Mouse (Mus musculus) neural tube, embryonic 14.5 days (tissue): ENCODE data around the gene Sos1. TPM values are rescaled to one million over a fixed set of nuclear protein-coding genes. Genes with fewer than 3 reads are reported as not detected.

Experiments used
- ATAC-seq: fragments of 200-750 bp; cut with Nextera tagmentation; 2 replicates; pipeline ENCODE4 v1.8.0; 2017; ENCODE audit warnings: low read depth, mild to moderate bottlenecking, moderate TSS enrichment, moderate library complexity
- H3K27ac ChIP-seq: fragments of 300-500 bp; sonication (generic); 2 replicates; pipeline ENCODE4 v1.5.1; 2014; ENCODE audit warnings: low read depth, mild to moderate bottlenecking, control low read depth, low read length, moderate library complexity, mixed read lengths
- H3K27me3 ChIP-seq: fragments of 300-500 bp; sonication (generic); 2 replicates; pipeline ENCODE4 v1.6.1; 2014; ENCODE audit warnings: low read length; ENCODE audit not compliant: control insufficient read depth, insufficient read depth
- H3K36me3 ChIP-seq: fragments of 300-500 bp; sonication (generic); 2 replicates; pipeline ENCODE4 v1.6.1; 2014; ENCODE audit warnings: low read length, mixed read lengths; ENCODE audit not compliant: control insufficient read depth, insufficient read depth
- H3K4me1 ChIP-seq: fragments of 300-500 bp; sonication (generic); 2 replicates; pipeline ENCODE4 v1.6.1; 2014; ENCODE audit warnings: low read length; ENCODE audit not compliant: control insufficient read depth, insufficient read depth
- H3K4me2 ChIP-seq: fragments of 300-500 bp; sonication (generic); 2 replicates; pipeline ENCODE4 v1.6.1; 2014; ENCODE audit warnings: mild to moderate bottlenecking, low read depth, low read length, control low read depth
- H3K4me3 ChIP-seq: fragments of 300-500 bp; sonication (generic); 2 replicates; pipeline ENCODE4 v1.5.1; 2014; ENCODE audit warnings: low read depth, low read length, control low read depth, mixed read lengths
- H3K9ac ChIP-seq: fragments of 300-500 bp; sonication (generic); replicated peaks from 2 replicates; pipeline ENCODE4 v1.6.1; 2014; ENCODE audit warnings: low read depth, mild to moderate bottlenecking, control low read depth, low read length, mixed read lengths
- H3K9me3 ChIP-seq: fragments of 300-500 bp; sonication (generic); 2 replicates; pipeline ENCODE4 v1.6.1; 2016; ENCODE audit warnings: low read length; ENCODE audit not compliant: control insufficient read depth
- whole genome bisulfite sequencing: fragments of 180-500 bp; shearing (Covaris S2); extraction: QIAGEN DNeasy Blood & Tissue Kit; methylation state at CpG from one replicate; pipeline ENCODE4 v1.1.7; 2014; 5-methylcytosine and 5-hydroxymethylcytosine counted together
- polyA plus RNA-seq: library from polyadenylated mRNA; unstranded; fragments of >200 nt; fragmentation: Nextera tagmentation; extraction: Ambion mirVana; gene quantifications from 2 replicates; pipeline ENCODE4 v1.2.1, GENCODE M21; 2014

Gene Sos1
- polyA plus RNA-seq, 1 experiment from 2014 or later: 15.8 TPM

DNA sequence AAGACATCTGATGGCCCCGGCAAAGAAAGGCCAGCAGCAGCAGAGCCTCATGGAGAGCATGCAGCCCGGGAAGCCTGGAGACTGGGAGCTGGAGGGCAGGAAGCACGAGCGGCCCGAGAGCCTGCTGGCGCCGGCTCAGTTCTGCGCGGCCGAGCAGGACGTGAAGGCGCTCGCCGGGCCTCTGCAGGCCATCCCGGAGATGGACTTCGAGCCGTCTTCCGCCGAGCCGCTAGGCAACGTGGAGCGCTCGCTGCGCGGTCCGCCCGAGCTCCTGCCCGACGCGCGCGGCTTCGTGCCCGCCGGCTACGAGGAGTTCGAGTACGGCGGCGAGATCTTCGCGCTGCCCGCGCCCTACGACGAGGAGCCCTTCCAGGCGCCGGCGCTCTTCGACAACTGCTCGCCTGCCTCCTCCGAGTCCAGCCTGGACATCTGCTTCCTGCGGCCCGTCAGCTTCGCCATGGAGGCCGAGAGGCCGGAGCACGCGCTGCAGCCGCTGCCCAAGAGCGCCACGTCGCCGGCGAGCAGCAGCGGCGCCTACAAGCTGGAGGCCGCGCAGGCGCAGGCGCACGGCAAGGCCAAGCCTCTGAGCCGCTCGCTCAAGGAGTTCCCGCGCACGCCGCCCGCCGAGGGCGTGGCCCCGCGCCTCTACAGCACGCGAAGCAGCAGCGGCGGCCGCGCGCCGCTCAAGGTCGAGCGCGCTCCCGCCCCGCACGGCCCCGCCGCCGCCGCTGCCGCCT is 107.1 kb downstream of the Sos1 start, which contains the start of gene Gm10190:
TSS of gene Gm10190 (minus strand) at position 553 of the 737 bp plus-strand sequence.
- H3K27ac ChIP-seq: peak within 1 kb of the TSS; percentile 83
- H3K4me1 ChIP-seq: no peaks in the 10 kb centered on the region
- 4% methylated on average over 97 of the region's 102 CpGs for WGBS
- H3K9ac ChIP-seq: peak within 1 kb of the TSS; percentile 72
- no peaks in the 10 kb centered on the region for H3K36me3 ChIP-seq
- peak; percentile 99 for ATAC-seq
- no peaks in the 10 kb centered on the region for H3K9me3 ChIP-seq
- peak within 1 kb of the TSS; percentile 84 for H3K4me2 ChIP-seq
- H3K27me3 ChIP-seq: no peaks in the 10 kb centered on the region
- peak within 1 kb of the TSS; percentile 36 for H3K4me3 ChIP-seq

DNA sequence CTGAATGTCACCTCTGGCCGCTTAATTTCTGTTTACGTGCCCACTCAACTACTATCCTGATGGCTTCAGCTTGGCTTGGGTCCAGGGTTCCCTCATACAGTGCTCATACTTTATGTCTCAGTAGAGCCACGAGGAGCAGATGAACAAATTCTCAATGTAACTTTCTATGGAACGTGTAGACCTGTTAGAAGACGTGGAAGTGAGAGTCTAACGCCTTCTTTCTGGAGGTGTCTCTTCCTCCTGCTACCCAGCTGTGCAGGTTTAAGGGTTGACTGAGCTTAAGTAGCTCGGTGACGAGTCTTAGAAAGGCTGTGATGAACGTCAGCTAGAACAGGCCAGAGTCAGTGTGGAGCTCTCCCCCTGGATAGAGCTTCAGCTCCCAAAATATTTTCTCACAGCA is 111.6 kb downstream of the Sos1 start:
- no peaks in the 10 kb centered on the region for H3K36me3 ChIP-seq
- no peaks in the 10 kb centered on the region for H3K9me3 ChIP-seq
- 83% methylated on average over 9 of the region's 9 CpGs for WGBS
- no peaks in the 10 kb centered on the region for H3K4me1 ChIP-seq
- H3K4me2 ChIP-seq: no peak overlapping the region
- no peak overlapping the region for H3K9ac ChIP-seq
- no peak overlapping the region for H3K27ac ChIP-seq
- ATAC-seq: no peak
- no peak overlapping the region for H3K4me3 ChIP-seq
- no peaks in the 10 kb centered on the region for H3K27me3 ChIP-seq

DNA sequence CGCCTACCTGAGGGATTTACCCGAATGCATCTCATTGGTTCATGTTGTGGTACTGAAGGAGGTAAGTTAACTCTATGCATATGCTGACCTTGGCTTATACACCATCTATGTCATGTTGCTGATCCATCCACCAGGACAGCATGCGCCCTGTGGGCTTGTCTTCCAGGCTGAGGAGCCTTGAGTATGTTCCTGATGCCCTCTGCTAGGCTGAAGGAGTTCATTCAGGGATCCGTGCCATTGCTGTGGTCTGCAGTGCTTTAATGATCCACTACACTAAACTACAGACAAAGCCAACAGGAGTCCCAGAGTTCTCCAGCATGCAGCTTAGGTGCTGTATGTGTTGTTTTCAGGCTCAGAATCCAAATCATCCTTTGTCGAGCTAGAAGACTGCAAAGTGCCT is 113.0 kb downstream of the Sos1 start:
- H3K9me3 ChIP-seq: no peaks in the 10 kb centered on the region
- no peaks in the 10 kb centered on the region for H3K4me1 ChIP-seq
- H3K9ac ChIP-seq: no peak overlapping the region
- no peak for ATAC-seq
- H3K4me2 ChIP-seq: no peak overlapping the region
- no peaks in the 10 kb centered on the region for H3K36me3 ChIP-seq
- no peak overlapping the region for H3K4me3 ChIP-seq
- WGBS: 89% methylated on average over 5 of the region's 5 CpGs
- no peaks in the 10 kb centered on the region for H3K27me3 ChIP-seq
- H3K27ac ChIP-seq: no peak overlapping the region

DNA sequence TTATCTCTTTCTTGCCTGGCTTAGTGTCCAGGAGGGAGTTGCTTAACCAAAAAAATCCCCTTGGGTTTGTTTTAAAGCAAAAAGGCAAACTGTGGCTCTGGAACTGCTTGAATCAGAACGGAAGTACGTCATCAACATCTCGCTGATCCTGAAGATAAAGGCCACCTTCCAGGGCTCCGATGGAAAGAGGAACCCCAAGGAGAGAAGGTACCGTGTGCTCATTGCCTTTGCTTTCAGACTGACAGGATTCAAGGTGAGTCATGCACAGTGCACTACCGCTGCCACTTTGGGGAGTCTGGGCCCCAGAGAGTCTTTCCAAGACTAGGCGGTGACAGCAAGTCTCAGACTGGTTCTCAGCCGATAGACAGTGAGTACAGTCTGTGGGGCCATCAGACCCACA is 120.0 kb downstream of the Sos1 start:
- ATAC-seq: no peak

DNA sequence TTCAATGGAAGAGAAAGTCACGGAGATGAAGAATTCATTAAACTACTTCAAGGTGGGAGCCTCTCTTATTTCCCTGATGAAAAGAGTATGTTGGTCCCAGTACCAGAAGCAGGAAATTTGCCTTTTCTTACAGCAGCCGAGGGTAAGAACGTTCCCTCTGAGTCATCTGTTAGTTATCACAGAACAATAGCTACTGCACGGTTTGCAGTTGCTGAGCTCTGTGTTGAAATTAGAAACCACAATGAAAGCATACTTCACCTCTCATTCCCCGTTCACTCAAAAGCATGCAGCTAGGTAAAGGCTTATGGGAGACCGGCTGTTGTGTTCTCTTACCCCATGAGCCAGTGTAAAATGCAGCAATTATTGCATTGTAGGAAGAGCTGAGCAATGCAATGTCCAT is 133.0 kb downstream of the Sos1 start:
- 54% methylated on average over 6 of the region's 6 CpGs for WGBS
- Histone ChIP-seq H3K4me2 (no peak overlapping the region), H3K9me3 (no peaks in the 10 kb centered on the region), H3K27ac (no peak overlapping the region), H3K9ac (no peak overlapping the region), H3K4me1 (no peaks in the 10 kb centered on the region), H3K36me3 (no peaks in the 10 kb centered on the region), H3K4me3 (no peak overlapping the region), H3K27me3 (no peaks in the 10 kb centered on the region)
- no peak for ATAC-seq

More for the DNA sequence above, 120.0 kb downstream of the Sos1 start:
- H3K4me3 ChIP-seq: no peak overlapping the region
- H3K4me1 ChIP-seq: no peaks in the 10 kb centered on the region
- no peaks in the 10 kb centered on the region for H3K27me3 ChIP-seq
- no peak overlapping the region for H3K27ac ChIP-seq
- H3K9me3 ChIP-seq: no peaks in the 10 kb centered on the region
- no peak overlapping the region for H3K4me2 ChIP-seq
- WGBS: 92% methylated on average over 8 of the region's 8 CpGs
- no peak overlapping the region for H3K9ac ChIP-seq
- no peaks in the 10 kb centered on the region for H3K36me3 ChIP-seq

DNA sequence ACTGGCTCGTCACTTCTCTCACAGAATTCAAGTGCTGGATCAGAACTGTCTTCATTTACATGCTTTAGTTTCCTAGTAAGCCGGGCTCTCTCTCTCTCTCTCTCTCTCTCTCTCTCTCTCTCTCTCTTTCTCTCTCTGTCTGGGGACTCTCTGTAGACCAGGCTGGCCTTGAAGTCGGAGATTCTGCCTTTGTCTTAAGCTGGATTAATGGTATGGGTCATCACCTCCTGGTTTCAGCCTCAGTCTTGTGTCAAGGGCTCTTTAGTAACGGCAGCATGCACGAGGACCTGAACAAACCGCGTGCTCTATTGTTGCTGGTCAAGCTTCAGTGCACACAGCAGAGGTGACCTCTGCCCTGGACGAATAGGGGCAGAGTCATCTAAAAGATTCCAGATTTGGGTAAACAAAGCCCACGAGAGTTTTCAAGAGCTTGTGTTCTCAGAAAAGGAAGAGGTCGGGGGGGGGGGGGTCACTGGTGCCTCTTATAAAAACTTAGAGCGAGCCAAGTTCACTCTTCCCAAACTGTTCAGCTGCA is 133.6 kb downstream of the Sos1 start:
- no peak overlapping the region for H3K9ac ChIP-seq
- ATAC-seq: no peak
- no peaks in the 10 kb centered on the region for H3K4me1 ChIP-seq
- H3K4me2 ChIP-seq: no peak overlapping the region
- H3K27me3 ChIP-seq: no peaks in the 10 kb centered on the region
- no peak overlapping the region for H3K4me3 ChIP-seq
- no peaks in the 10 kb centered on the region for H3K36me3 ChIP-seq
- no peak overlapping the region for H3K27ac ChIP-seq
- 19% methylated on average over 11 of the region's 11 CpGs for WGBS
- no peaks in the 10 kb centered on the region for H3K9me3 ChIP-seq

DNA sequence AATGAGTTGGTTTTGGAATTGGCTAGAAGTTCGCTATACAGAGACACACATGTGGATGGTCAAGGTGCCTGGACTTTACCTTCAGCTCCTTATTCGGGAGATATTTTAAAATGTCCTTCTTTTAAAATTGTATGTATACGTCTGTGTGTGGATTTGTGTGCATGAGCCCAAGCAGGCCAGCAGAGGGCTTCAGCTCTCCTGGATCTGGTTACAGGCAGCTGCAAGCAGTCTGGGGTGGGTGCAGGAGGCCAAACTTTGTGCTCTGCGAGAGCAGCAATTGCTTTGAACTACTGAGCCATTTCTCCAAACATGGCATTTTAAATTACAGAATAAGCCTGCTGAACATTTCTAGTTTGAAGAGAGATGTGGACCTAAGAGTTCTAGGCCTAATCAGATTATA is 135.0 kb downstream of the Sos1 start:
- H3K27me3 ChIP-seq: no peaks in the 10 kb centered on the region
- H3K36me3 ChIP-seq: no peaks in the 10 kb centered on the region
- WGBS: 82% methylated on average over 4 of the region's 4 CpGs
- H3K9me3 ChIP-seq: no peaks in the 10 kb centered on the region
- H3K9ac ChIP-seq: no peak overlapping the region
- ATAC-seq: no peak
- H3K4me1 ChIP-seq: no peaks in the 10 kb centered on the region
- H3K4me2 ChIP-seq: no peak overlapping the region
- no peak overlapping the region for H3K27ac ChIP-seq
- no peak overlapping the region for H3K4me3 ChIP-seq

Other genes with a start within 250 kb of the Sos1 start
- 56.7 and 60.1 TPM in 2 replicates for gene Morn2, start 190.2 kb downstream of the Sos1 start, polyA plus RNA-seq
- 52.8 and 60.1 TPM in 2 replicates for gene Dhx57, start 190.0 kb downstream of the Sos1 start, polyA plus RNA-seq
- 1.5 and 3.1 TPM in 2 replicates for gene Arhgef33, start 173.0 kb downstream of the Sos1 start, polyA plus RNA-seq
- gene Gm10190, start 106.9 kb downstream of the Sos1 start, polyA plus RNA-seq: 2.1 and 2.5 TPM in 2 replicates
- 4.5 and 7.4 TPM in 2 replicates for gene Cdkl4, start 97.4 kb upstream of the Sos1 start, polyA plus RNA-seq
- 34.0 and 40.6 TPM in 2 replicates for gene Map4k3, start 248.0 kb upstream of the Sos1 start, polyA plus RNA-seq